Mouse (Mus musculus): Measurements from ENCODE around the gene Max. TPM values are rescaled to one million over a fixed set of nuclear protein-coding genes. Genes with fewer than 3 reads are reported as not detected.

The Max gene
- total RNA-seq, 2 experiments from 2014 or later, result 76.2 to 78.5 TPM

DNA sequence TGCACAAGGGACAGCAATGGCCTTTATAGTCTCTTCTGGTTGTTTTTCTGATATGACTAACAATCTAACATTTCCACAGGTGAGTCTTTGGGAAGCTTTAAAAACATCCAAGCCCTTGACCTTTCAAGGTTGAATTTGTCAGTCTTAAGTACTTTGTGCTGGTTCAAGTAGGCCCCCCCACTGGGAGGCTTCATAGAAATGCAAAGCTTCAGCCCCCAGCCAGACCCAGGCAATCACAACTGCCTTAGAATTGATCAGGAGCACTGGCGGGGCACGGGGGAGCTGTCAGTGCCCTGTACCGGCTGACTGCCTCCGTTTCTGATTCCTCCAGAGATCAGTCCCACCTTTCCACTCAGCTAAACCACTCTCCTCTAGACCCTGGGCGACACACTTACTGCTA, 3.1 kb upstream of the Max start:
- no peak for DNase-seq (ENCODE audit: extremely low spot score in 1 of 2, low spot score in 2 of 2)
- intact Hi-C loops (cut with DNase I), result no loop called here

DNA sequence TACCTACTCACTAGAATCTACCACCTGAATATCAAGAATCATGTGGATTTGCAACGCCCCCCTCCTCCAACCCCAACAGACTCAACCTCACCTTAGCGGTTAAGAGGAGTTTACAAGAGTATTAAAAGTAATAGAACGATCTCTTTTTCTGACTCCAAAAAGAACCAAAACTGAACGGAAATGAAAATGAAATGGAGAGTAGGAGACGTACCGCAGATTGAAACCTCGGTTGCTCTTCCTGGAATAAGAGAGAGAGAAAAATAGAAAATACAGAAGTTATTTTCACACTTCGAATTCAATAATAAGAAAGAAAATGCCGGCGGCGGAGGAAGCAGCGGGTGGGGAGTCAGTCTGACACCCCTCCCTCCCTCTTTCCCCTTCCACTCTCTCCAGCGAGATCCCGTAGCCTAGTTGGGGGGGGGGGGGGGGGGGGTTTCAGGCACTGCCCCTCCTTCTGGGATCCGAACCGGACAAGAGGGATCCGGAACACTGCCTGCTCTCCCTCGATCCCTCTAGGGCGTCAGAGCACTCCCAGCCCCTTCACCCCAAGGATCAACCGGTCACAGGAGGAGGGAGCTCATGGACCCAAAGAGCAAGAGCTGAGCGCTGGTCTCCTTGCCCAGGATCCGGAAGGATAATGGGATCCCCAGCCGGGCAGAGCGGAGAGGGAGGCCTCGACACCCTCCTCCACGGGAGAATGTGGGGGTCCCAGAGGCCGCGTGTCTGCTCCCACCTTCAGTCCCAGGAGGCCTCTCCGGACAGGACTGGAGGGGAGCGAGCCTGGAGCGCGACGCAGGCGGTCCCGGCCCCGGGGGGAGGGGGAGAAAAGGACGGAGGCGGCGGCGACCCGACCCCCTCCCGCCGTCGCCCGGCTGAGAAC, 709 bp downstream of the Max start:
- peak in 1 of 2 experiments; percentile 77 for DNase-seq (ENCODE audit: extremely low spot score in 1 of 2, low spot score in 2 of 2)
- intact Hi-C loops (cut with DNase I), result no loop called here

DNA sequence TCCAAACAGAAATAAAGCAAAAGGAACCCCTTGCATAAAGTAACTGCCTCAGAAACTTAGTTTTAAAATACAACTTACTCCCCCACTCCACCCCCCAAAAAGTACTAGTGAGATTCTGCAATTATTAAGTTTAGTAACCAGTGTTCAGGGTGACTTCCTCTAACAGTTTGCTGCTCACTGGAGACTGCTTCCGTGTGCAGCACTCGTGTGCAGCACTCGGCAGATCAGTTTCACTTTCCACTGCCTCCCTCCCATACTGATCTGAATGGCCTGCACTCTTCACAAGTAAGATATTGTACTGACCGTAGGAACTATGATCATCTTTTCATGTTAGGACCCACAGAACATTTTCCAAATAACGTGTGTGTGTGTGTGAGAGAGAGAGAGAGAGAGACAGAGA, 4.3 kb downstream of the Max start:
- intact Hi-C loops (cut with DNase I), result no loop called here
- no peak for DNase-seq (ENCODE audit: extremely low spot score in 1 of 2, low spot score in 2 of 2)

DNA sequence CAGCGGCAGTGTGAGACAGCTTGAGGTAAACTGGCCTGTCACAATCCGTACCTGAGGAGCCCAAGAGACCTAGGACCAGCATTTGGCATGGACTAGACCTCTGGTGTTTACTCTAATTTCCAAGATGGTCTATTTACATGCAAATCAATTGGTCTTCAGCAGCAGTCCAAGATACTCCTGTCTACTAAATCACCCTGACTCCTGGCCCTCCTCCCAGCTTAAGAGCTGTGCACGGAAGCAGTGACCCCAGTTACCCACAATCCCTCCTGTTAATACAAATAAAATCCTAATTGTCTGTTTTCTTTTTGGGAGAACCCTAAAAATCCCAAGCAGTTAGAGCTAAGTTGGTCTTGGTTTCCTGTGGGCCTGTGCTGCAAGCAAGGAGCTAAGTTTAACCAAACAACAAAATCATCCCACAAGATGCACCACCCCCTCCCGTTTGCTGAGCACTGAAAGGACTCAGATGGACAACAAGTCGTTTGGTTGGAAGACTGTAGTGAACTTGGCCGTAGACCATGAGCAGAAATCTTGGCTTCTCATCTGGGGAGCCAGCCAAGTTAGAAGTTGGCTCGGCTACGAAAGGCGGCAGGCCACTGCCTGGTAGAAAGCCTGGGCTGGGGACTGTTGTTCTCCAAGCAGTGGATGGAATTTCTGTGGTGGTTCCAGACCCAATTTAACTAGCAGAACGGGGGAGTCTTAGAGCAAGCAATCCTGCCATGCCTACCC, 7.1 kb downstream of the Max start:
- intact Hi-C loops (cut with DNase I), result no loop called here
- peak; percentile 77 to 78 for DNase-seq (ENCODE audit: extremely low spot score in 1 of 2, low spot score in 2 of 2)

DNA sequence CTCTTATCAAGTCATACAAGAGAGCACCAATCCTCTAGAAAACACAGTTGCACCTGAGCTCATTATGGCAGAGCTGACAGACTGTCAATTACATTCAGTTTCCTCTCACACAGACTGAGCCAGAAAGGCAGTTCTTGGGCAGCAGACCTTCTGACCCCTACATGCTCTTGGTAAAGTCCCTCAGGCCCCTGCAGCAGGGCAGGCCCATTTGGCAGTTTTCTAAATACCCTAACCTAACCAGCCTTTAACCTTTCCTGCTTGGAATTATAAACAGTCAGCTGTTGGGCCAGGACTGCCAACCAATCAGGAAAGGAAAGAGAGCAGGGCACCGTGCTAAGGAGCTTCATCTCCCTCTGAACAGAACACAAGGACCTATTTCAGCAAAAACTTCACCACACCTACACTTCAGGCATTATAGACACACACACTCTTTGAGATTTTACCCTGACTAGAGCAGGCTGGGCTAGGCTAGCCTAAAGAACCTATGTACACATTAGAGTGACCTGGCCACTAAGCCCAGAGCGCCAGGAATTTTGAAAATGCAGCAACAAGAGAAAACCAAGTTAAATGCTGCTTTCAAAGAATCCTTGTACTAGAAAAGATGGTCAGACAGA, 8.1 kb downstream of the Max start:
- DNase-seq (ENCODE audit: extremely low spot score in 1 of 2, low spot score in 2 of 2), result no peak
- intact Hi-C loops (cut with DNase I), result no loop called here

DNA sequence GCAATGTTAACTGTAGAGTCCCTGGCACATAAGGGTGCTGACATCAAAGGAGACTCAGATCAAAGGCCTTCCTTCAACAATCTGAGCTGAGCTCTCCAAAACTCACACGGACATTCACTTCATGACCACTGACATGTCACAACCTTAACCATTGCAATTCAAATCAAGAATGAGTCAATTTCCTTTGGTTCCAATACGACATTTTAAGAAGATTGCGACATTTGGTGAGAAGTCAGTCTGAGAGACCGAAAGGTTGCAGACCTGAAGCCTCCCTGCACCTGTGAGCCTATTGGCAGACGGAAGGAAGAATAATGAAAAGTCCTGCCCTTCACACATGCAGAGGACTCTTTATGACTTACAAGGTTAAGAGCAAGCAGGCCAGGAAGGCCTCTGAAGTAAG, 11.7 kb downstream of the Max start:
- intact Hi-C loops (cut with DNase I), result no loop called here
- no peak for DNase-seq (ENCODE audit: extremely low spot score in 1 of 2, low spot score in 2 of 2)

DNA sequence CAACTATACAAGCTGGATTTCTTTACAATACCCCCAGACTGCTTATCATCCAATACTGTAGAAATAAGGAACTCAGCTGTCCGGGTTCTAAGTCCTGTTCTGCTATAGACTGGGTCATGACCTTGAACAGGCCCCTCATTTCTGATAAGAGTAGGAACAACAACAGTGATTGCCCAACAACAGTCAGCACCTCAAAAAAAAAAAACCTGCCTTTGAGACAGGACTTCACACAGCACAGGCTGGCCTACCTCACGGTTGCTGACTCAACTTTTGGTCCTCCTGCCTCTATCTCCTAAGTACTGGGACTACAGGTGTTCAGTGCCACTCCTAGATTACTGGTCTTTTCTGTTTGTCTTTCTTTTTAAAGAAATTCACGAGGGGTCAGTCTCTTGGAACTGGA, 13.2 kb downstream of the Max start:
- intact Hi-C loops (cut with DNase I), result no loop called here
- DNase-seq (ENCODE audit: extremely low spot score in 1 of 2, low spot score in 2 of 2), result no peak

DNA sequence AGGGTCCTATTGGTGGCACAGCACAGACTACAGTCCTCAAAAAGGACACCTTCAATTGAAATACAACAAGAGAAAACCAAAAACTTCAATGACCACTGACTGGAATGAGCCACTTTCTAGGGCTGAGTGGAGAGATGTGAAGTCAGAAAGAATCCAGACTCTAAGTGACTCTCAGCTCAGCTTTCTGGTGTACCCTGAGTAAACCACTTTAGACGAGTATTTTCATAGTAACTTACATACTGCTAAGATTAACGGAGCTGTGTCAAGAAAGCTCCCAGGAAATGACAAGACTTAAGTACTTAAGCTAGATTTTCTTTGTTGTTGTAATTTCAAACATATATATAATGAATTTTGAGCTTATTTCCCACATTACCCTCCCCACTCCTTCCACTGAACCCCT, 13.8 kb downstream of the Max start:
- DNase-seq (ENCODE audit: extremely low spot score in 1 of 2, low spot score in 2 of 2), result no peak
- intact Hi-C loops (cut with DNase I), result no loop called here

DNA sequence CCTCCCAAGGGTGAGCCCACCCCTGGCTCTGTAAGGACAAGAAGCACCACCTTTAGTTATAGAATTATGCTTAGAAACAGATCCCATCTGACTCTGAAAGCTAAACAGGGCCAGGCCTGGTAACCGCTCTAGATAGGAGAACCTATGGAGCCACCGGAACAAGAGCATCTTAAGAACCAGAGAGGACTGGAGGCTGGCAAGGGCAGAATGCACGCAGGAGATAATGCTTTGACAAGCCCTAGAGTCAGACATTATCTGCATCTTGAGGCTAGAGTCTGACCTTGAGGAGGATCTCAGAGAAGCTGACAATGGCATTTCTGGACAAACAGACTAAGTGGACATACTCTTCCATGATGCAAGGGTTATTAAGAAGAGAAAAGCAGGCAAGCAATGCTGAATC, 14.5 kb downstream of the Max start:
- intact Hi-C loops (cut with DNase I), result no loop called here
- no peak for DNase-seq (ENCODE audit: extremely low spot score in 1 of 2, low spot score in 2 of 2)

DNA sequence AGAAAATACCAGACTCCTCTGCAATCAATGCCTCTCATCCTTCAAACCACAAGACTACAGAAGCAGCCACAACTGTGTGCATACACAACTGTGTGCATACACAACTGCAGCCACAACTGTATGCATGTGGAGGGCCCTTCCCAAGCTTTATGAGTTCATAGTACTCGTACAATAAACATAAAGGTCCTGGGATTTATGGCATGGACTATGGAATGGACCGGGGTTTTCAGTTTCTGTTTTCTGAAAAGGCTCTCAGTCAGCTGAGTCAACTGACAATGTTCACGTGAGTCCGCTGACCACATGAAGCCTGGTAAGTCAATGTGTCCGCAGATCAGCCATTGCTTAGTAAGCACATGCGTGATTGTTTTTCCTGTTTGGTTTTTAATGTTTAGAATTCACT, 18.5 kb downstream of the Max start:
- intact Hi-C loops (cut with DNase I), result no loop called here

DNA sequence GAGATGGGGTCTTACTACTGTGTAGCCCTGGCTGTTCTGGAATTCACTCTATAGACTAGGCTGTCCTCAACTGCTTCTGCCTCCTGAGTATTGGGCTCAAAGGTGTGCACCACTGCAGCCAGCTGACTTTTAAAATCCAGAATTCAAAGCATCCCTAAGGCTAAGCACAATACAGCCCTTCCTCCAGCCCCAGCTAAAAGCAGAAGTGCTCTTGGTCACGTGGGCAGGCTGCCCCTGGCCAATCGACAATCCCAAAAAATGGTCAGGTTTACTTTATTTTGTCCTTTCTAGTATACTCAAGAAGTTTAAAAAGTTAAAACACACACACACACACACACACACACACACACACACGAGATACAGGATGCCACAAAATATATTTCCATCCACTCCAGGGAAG, 19.0 kb downstream of the Max start:
- DNase-seq (ENCODE audit: extremely low spot score in 1 of 2, low spot score in 2 of 2), result no peak
- intact Hi-C loops (cut with DNase I), result no loop called here

More for the DNA sequence above, 18.5 kb downstream of the Max start:
- DNase-seq (ENCODE audit: extremely low spot score in 1 of 2, low spot score in 2 of 2), result no peak

DNA sequence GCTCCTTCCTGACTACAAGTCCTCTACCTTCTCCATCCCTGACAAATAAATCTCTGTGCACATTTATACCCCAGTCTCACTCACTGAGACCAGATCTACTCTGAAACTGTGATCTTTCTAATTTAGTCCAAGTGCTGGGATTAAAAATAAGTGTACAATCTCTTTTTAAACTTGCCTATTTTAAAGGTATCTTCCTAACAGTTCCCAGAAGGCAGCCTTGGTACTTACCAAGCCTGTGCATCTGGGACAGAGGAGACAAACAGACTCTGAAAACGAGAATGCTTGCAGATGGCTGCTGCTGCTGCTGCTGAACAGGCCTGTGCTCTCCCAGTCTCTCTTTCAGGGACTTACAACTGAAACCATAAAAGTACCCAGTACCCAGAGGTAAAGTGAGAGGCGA, 19.5 kb downstream of the Max start:
- no peak for DNase-seq (ENCODE audit: extremely low spot score in 1 of 2, low spot score in 2 of 2)
- intact Hi-C loops (cut with DNase I), result no loop called here

DNA sequence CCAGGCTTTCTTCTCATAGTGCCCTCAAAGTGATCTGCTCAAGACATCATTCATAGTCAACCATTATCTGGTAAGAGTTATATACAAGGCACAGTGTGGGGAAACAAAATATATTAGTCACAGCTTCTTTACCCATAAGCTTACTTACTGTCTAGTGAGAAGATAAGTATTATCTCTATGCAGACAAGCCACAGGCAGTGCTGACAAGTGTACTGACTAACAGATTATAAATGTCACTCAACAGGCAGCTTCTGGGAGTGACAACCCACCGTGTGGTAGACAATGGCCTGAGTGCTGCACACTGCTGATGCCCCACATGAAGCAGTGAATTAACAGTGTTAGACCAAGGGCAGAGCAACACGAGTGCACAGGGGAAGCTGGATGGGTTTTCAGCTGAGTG, 20.5 kb downstream of the Max start:
- intact Hi-C loops (cut with DNase I), result no loop called here
- no peak for DNase-seq (ENCODE audit: extremely low spot score in 1 of 2, low spot score in 2 of 2)

DNA sequence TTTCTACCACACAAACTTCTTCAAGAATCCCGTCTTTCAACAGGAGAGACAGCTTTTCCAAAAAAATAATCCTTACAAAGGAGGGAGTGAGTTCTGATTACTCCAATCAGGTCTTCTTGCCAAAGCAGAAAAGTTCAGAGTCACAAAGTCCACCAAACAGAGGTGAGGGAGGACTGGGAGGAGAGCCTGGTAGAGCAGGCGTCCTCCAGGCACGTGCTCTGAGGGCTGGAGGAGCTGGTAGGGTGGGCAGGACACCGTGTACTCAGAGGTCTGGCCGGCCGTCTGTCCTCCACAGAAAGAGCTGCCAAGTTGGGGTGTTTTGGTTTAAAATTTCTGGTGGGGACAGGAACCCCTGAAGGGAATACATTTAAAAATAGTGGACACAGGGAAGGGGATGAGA, 24.0 kb downstream of the Max start:
- DNase-seq (ENCODE audit: extremely low spot score in 1 of 2, low spot score in 2 of 2), result no peak
- intact Hi-C loops (cut with DNase I), result no loop called here

DNA sequence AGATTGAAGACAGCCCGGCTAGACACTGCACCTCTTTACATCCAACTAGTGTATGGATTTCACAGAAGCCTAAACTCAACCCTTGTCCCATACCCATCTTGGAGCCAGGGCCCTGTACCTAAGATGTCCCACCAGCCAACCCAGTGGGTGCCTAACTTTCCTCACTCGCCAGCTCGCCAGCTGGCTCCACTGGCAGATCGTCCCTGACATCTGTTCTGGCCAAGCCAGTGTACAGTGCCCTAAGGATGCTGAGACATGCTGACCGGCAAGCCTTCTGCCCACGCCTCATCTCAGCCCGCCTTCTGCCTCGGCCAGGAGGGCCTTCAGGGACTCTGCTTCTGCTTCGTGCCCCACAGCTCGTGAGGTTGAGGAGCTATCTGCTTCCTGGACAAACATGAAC, 25.8 kb downstream of the Max start:
- no peak for DNase-seq (ENCODE audit: extremely low spot score in 1 of 2, low spot score in 2 of 2)
- intact Hi-C loops (cut with DNase I), result no loop called here

DNA sequence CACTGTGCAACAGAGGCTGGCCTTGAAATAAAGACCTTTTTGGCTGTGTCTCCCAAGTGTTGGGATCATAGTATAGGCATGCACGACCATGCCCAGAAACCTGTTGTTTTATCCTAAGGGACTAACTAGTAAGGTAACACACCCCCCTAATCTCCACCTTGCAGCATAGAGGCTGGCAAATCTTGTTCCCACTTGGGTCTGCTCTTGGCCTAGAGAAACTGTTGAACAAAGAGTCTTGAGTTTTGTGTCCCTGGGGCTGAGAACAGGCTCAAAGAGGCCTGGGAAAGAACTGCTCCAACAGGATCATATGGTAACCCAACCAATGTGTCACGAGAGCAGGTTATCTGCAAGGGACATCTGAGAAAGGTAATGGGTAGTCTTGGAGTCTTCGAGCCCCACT, 27.6 kb downstream of the Max start:
- no peak for DNase-seq (ENCODE audit: extremely low spot score in 1 of 2, low spot score in 2 of 2)
- intact Hi-C loops (cut with DNase I), result no loop called here

DNA sequence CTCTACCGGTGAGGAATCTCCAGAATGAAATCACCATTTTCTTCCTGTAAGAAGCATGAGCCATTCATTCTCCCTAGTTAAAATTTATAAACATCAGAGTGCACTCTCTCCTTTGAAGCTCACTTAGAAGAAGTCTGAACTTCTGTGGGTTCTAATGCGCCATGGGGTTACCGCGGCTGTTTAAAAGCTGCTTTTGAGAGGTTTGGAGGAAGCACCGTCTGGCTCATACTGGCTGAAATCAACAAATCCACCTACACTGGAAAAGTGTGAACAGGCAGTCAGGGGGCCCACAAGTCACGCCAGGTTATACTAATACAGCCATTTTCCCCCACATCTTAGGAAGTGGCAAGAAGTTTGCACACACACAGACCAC, 29.3 kb downstream of the Max start:
- intact Hi-C loops (cut with DNase I), result no loop called here
- no peak for DNase-seq (ENCODE audit: extremely low spot score in 1 of 2, low spot score in 2 of 2)

DNA sequence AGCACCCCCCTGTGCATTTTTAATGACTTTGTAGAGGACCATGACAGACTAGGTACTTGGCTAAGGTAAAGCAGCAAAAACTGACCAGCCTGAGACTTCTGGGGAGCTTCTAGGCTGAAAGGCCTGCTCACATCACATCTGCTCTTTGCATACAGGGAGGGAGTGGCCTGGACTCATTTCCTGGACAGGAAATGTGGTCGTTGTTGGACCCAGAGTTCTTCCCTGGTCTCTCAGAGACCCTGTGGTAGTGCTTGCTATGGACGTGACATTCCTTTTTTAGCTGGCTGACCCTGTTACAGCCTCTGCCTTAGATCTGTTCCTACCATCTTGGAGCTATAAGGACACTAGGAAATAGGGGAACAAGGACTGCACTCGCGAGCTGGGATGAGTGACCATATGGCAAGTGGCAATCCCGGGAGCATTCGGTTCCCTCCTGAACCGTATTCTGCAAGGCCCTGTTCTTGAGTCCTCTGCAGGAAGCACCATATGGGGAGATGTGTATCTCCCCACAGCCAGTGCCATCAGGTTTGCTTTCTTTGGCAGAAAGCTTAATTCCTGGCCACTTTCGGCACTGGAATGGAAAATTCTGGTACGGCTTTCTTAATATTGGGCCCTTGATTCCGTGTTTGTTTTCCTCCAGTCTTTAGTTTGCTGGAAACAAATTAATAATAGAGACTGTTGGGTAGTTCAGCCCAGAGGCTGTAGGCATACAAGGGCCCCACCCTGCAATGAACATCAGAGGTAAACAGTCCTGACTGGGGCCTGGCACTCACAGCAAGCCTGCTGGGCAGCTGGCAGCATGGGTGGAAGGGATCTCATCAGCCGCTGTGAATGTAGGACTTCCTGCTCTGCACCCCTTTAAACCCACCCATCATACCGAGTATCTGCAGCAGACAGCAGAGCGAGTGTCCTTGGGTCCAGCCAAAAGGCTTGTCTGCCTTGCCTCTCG, 30.0 kb downstream of the Max start:
- intact Hi-C loops (cut with DNase I), result no loop called here
- DNase-seq (ENCODE audit: extremely low spot score in 1 of 2, low spot score in 2 of 2), result no peak

DNA sequence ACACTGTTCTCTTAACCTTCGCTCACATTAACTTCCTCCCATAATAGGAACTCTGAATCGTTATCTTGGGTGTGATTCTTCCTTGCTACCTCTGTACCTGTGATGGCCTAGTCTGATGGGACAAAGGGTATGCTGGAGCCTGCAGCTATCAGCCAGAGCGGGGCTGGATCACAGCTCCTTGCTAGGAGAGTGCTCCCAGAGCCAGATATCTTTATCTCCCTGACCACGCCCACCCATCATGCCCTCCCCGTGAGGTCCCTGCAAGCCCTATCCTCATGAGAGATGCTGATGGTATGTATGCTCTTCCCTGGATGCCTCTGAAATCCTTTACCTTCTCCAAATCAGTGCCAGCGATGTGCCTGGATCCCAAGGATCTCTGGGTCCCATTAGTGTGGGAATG, 31.8 kb downstream of the Max start:
- intact Hi-C loops (cut with DNase I), result no loop called here
- DNase-seq (ENCODE audit: extremely low spot score in 1 of 2, low spot score in 2 of 2), result no peak

Measured in left cerebral cortex, postnatal 10 days (tissue).